Mouse (Mus musculus) embryonic fibroblast, embryonic 13.5 days (primary cell): Measurements from ENCODE around the gene Tmem236. TPM values are rescaled to one million over a fixed set of nuclear protein-coding genes. Genes with fewer than 3 reads are reported as not detected.
"Not testable (repeated sequence)": the region's sequence is repeated elsewhere in the genome, so short reads cannot be mapped to it uniquely, and the experiment has no call there.

Experiments used
- H3K27ac ChIP-seq: 2 replicates; pipeline ENCODE4 v1.5.1; 2012; ENCODE audit warnings: low read length, control low read depth, inconsistent platforms; ENCODE audit not compliant: insufficient read depth
- H3K4me1 ChIP-seq: 2 replicates; pipeline ENCODE4 v1.6.1; 2011; ENCODE audit warnings: low read length; ENCODE audit not compliant: control insufficient read depth, insufficient read depth
- H3K4me3 ChIP-seq: 2 replicates; pipeline ENCODE4 v1.5.1; 2011; ENCODE audit warnings: mild to moderate bottlenecking, control low read depth, low read length; ENCODE audit not compliant: insufficient read depth
- CTCF ChIP-seq: IDR thresholded peaks from 2 replicates; pipeline ENCODE4 v1.5.1; 2011; ENCODE audit warnings: mild to moderate bottlenecking, control low read depth, low read length, moderate library complexity, borderline replicate concordance; ENCODE audit not compliant: insufficient read depth
- POLR2A ChIP-seq: IDR thresholded peaks from 2 replicates; pipeline ENCODE4 v1.6.1; 2011; ENCODE audit warnings: low read depth, mild to moderate bottlenecking, control low read depth, low read length, moderate library complexity
- polyA plus RNA-seq: library from polyadenylated mRNA; stranded (reverse); fragments of >200 nt; gene quantifications from 2 replicates; pipeline ENCODE4 v1.2.4, GENCODE M21; 2011; ENCODE audit warnings: low read depth; ENCODE audit not compliant: missing spikeins, insufficient read length

Tmem236 gene
- polyA plus RNA-seq, 1 experiment = not detected

DNA sequence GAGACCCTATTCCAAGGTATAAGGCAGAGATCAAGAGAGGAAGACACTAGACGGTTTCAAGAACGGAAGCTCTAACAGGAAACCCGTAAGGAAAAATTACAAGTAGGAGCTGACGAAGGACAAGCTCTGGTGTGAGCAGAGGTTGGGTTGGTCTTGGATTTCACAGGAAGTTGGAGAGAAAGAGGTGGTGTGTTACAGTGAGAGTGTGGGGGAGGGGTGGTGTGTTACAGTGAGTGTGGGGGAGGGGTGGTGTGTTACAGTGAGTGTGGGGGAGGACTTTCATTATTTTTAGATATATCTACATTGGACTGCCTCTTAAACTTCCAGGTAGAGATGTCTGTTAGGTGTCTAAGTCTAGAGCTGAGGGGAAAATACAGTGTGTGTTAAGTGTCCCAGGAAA, 16.4 kb downstream of the Tmem236 start:
- H3K27ac ChIP-seq = no peak overlapping the region
- no peak overlapping the region for H3K4me3 ChIP-seq
- H3K4me1 ChIP-seq = no peaks in the 10 kb centered on the region
- no peak for TF ChIP-seq CTCF
- TF ChIP-seq POLR2A = no peak

DNA sequence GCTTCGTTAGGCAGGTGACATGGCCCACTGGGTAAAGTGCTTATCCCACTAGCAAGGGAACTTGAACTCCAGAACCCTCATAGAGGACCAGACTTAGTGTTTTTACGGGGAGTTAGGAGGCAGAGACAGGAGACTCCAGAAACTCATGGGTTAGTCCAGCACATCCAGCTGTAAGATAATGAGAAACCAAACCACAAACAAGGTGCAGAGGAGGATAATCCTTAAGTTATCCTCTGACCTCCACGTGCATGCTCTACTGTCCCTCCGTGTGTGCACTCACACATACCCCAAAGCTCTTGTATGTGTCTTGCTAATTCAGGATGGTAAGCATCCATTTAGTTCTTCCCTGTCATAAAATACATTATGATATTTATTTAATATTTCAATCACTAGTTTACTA, 17.3 kb downstream of the Tmem236 start:
- H3K4me3 ChIP-seq = no peak overlapping the region
- no peaks in the 10 kb centered on the region for H3K4me1 ChIP-seq
- no peak overlapping the region for H3K27ac ChIP-seq
- TF ChIP-seq CTCF (no peak), POLR2A (no peak)

DNA sequence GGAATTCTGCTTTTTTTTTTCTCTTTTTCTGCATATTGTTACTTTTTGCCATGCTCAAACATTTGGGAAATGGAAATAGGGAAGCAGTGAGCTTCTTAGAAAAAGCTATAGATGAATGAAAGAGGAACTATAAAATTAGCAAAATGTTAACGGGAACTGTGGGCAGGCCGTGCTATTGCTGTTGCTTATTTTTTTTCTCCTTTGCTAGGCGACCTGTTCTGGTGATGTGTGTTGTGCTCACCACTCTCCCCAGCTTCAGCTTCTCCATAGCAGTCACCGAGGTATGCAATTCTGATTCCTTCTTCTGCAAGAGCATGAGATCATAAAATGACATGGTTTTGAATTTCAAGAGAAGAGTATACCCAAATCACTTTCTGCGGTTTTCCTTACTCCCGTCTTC, 17.7 kb downstream of the Tmem236 start:
- TF ChIP-seq CTCF = no peak
- TF ChIP-seq POLR2A = no peak
- no peak overlapping the region for H3K27ac ChIP-seq
- no peaks in the 10 kb centered on the region for H3K4me1 ChIP-seq
- H3K4me3 ChIP-seq = no peak overlapping the region

DNA sequence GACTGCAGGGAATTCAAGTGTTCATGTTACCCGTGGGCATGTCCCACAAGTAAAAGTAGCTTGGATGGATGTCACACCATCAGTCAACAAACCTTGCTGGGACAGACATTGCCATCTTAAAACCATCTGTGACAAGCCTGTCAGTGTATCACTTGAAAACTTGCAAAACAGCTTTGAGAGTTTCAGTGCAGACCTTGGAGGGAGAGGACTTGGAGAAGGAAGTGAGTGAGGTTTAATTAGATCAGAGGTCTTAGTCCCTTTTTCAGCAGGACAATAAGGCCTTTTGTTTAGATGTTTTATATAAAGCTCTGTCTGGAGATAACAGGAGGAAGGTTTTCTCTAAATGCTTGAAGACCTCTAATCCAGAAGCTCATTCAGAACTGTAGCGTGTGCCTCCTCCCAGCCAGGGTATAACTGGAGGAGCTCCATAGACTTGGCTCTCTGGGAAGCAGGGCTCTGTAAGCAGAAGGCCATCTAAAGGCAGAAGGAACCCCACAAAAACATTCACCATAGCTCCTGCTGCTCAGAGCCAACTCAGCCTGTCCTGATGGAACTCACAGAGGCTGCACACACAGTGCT, 24.1 kb downstream of the Tmem236 start:
- not testable (repeated sequence) for H3K4me1 ChIP-seq, H3K27ac ChIP-seq, H3K4me3 ChIP-seq

DNA sequence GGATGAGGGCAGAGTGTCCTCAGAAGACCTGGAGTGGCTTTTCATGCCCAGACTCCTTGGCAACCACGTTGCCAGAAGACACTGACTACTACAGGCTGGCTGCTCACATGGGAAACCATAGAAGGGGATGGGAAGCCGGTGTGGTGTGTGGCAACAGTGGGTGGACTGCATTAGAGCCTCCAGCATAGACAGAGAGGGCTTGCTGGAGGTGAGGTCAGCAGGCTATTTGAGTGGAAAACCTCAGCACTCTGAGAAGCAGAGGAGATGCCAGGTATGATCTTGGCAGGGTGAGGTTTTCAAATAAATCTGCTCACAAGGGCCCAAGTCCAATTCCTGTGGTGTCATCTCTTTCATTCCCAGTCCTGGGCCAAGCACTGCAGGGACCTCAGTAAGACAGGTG, 25.3 kb downstream of the Tmem236 start:
- no peak overlapping the region for H3K27ac ChIP-seq
- H3K4me1 ChIP-seq = no peaks in the 10 kb centered on the region
- no peak for TF ChIP-seq POLR2A
- TF ChIP-seq CTCF = no peak
- H3K4me3 ChIP-seq = no peak overlapping the region

DNA sequence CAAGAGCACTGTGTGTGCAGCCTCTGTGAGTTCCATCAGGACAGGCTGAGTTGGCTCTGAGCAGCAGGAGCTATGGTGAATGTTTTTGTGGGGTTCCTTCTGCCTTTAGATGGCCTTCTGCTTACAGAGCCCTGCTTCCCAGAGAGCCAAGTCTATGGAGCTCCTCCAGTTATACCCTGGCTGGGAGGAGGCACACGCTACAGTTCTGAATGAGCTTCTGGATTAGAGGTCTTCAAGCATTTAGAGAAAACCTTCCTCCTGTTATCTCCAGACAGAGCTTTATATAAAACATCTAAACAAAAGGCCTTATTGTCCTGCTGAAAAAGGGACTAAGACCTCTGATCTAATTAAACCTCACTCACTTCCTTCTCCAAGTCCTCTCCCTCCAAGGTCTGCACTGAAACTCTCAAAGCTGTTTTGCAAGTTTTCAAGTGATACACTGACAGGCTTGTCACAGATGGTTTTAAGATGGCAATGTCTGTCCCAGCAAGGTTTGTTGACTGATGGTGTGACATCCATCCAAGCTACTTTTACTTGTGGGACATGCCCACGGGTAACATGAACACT, 26.6 kb downstream of the Tmem236 start:
- H3K27ac ChIP-seq, H3K4me3 ChIP-seq: not testable (repeated sequence)

DNA sequence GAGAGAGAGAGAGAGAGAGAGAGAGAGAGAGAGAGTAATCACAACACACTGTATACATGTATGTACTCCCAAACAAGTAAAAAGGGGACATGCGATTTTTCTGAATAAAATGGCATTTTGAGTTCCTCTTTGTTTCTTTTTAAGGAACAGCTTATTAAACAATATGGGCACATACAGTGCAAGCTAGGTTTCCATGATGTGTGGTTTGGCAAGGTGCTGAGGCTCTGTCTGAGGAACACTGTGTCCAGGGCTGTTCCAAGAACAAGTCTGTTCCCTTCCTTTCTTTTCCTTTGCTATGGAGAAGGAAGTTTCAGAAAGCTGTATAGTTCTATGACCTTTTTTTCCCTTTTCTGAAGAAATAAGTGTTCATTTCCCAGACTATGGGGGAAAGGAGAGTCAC, 30.0 kb downstream of the Tmem236 start:
- Histone ChIP-seq H3K27ac (no peak overlapping the region), H3K4me3 (no peak overlapping the region), H3K4me1 (no peaks in the 10 kb centered on the region)
- TF ChIP-seq POLR2A (no peak), CTCF (no peak)

More for the DNA sequence above, 26.6 kb downstream of the Tmem236 start:
- not testable (repeated sequence) for H3K4me1 ChIP-seq

DNA sequence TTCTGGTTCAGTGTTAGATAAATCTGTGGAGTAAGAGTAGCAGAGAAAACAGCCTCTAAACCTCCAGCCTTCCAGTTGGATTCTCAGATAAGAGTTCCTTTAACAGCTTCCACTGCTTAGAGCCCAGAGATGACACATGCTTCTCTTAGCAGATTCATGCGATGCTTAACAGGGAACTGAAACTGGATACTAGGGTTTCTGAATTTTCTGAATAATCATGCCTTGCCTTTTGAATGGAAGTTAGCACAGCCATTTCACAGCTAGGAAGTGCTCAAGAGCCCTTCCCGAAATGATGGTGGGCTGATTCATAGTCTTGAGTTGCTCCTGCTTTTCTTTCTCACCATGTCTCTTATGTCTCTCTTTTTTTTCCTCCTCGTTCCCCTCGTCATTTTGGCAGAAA, 32.5 kb downstream of the Tmem236 start:
- TF ChIP-seq CTCF = no peak
- TF ChIP-seq POLR2A = no peak
- Histone ChIP-seq H3K4me3 (no peak overlapping the region), H3K4me1 (no peaks in the 10 kb centered on the region), H3K27ac (no peak overlapping the region)

DNA sequence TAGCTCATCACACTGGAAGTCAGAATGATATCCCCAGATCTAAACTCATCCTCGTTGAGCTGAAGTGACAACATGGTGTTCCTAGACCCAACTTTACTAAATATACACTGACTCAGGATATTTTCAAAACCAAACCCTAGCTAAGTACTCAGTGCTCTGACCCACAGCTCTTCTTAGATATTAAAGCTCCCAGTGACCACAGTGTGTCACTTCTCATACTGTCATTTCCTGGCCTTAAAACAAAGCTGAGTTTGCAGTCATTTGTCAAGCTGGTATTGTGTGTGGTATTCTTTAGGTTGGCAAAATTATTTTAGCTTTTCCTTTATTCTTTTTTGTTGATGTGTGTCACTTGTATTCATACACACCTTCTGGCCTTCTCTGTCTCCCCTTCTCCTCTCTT, 36.4 kb downstream of the Tmem236 start:
- no peaks in the 10 kb centered on the region for H3K4me1 ChIP-seq
- H3K27ac ChIP-seq = no peak overlapping the region
- no peak overlapping the region for H3K4me3 ChIP-seq
- TF ChIP-seq POLR2A (no peak), CTCF (no peak)

DNA sequence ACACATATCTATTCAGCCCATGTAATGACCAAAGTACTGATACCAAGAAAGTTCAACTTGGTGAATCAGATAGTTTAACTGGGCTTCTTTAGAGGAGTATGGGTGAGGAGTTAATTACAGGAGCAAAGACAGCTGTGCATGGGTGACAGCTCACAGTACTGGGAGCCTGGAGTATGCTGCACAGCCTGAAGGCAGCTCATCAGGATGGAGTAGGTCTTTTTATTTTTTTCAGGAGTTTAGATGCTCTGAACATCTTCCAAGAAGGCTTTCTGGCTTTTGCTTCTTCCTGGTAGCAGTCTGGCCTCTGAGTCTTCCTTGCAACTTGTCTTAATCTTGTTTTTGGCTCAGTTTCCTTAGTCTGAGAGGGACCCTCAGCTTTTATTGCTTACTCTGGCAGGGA, 37.3 kb downstream of the Tmem236 start:
- Histone ChIP-seq H3K4me1 (no peaks in the 10 kb centered on the region), H3K27ac (no peak overlapping the region), H3K4me3 (no peak overlapping the region)
- no peak for TF ChIP-seq POLR2A
- TF ChIP-seq CTCF = no peak

DNA sequence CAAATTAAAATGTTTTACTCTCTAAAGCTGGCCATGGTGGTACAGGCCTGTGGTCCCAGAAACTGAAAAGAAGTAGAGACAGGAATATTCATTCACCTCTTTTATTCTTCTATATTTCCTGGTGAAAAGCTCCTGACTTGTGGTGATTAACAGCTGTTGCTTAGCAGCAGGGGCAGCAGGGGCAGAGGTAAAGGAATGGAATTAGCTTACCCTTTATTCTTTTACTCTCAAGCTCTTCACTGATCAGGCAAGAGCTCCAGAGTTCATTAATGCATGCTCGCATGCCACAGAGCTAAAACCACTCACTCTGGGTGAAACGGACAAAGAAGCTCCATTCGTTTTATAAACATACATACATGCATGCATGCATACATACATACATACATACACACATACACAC, 40.4 kb downstream of the Tmem236 start:
- TF ChIP-seq CTCF (no peak), POLR2A (no peak)

More for the DNA sequence above, 40.4 kb downstream of the Tmem236 start:
- no peaks in the 10 kb centered on the region for H3K4me1 ChIP-seq
- no peak overlapping the region for H3K27ac ChIP-seq
- H3K4me3 ChIP-seq = no peak overlapping the region
